Mouse (Mus musculus) left cerebral cortex, adult 2 months (tissue): Measurements from ENCODE around the gene Il16. TPM values are rescaled to one million over a fixed set of nuclear protein-coding genes. Genes with fewer than 3 reads are reported as not detected.

Source experiments
- DNase-seq, 2 experiments: peaks; one replicate each; pipeline ENCODE4 v3.0.0; 2021 to 2022; ENCODE audit warnings: low spot score in 2 of 2, mixed read lengths in 1 of 2; ENCODE audit errors: extremely low spot score in 1 of 2
- H3K27ac ChIP-seq: fragments of 200-600 bp; 2 replicates; pipeline ENCODE4 v1.8.1; 2022
- H3K4me3 ChIP-seq: fragments of 200-600 bp; 2 replicates; pipeline ENCODE4 v1.8.1; 2022
- CTCF ChIP-seq: fragments of 200-600 bp; IDR thresholded peaks from 2 replicates; pipeline ENCODE4 v1.8.1; 2022; ENCODE audit warnings: antibody characterized with exemption, mild to moderate bottlenecking, moderate library complexity
- intact Hi-C: fragments of 180-260 bp; cut with DNase I; formaldehyde crosslinking; loops from one replicate; pipeline ENCODE4 v1.15.1; 2025
- long read RNA-seq, 2 experiments: library from polyadenylated mRNA; stranded (forward); transcript quantifications; one replicate each; pipeline ENCODE4 v2.0.0; 2021; ENCODE audit warnings: borderline mapping rate in 2 of 2
- total RNA-seq, 2 experiments: library from RNA; stranded (reverse); gene quantifications; 2 replicates each; pipeline ENCODE4 v1.2.3; 2021

Il16 gene
- total RNA-seq: 1 to 10 TPM; 2.2 to 2.4 TPM
- long read RNA-seq, experiment 1, partial matches to known transcripts: 0 of 4 reads
- long read RNA-seq, experiment 1, other reads (novel, unspliced or antisense): 2 of 4 reads
- long read RNA-seq, experiment 2, partial matches to known transcripts: 1 of 7 reads
- long read RNA-seq, experiment 2, other reads (novel, unspliced or antisense): 4 of 7 reads

DNA sequence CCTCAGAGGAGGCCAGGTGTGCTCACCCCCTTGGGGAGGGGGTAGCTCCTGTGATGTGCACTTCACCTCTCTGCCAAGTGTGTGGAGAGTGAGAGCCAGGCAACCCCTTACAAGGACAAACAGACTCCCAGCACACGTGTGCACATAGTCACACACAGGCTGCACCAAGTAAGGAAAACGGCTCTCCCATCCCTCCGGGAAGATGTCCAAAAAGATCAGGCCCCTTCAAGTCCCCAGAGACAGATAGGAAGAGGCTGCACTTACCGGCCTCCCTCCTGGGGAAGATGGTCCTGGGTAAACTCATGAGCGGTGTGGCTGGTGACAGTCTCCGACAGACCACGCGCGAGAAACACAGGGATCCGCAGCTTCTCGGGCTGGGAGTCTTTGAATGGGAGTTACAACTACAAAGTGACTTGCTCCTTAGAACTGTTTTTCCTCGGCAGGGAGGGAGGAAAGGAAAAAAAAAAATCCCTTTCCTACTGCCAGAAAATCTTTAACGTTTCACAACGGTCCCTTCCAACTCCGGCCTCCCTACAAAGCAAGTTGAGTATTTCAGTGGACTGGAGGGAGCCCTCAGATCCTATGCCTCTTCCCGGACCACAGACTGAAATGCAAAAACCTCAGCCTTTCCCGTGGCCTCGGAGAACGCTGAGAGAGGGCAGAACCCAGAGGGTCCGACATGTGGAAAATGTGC lies at the start of gene Il16:
TSS of gene Il16 (minus strand) at position 314 of the 694 bp plus-strand sequence.
- no peak for TF ChIP-seq CTCF
- no peak for DNase-seq
- Histone ChIP-seq H3K4me3 (0 out of 2 replicates have a peak within 1 kb of the TSS, but pooled peaks have one; percentile 1), H3K27ac (no peak within 1 kb of the TSS)
- intact Hi-C loops: no loop called here

DNA sequence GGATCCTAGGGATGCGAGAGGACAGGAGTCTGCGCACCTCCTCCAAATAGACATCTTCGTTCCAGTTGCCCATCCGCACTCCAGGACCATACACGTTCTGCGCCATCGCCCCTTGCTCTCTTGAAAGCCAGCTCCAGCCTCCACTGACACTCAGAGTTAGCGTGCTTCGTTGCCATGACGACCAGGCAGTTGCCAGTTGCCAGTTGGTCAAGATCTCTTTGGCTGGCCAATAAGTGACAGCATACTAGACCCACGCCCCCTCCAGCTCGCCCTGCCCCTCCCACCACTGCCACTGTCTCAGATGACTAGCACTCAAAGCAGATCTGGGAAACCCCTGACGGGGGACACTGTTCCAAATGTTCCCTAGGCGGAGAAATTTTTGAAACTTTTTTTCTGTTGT lies 49.2 kb upstream of the Il16 start, which contains the start of gene Cfap161:
TSS of gene Cfap161 (minus strand) at position 176 of the 400 bp plus-strand sequence.
- Histone ChIP-seq H3K27ac (no peak within 1 kb of the TSS), H3K4me3 (no peak within 1 kb of the TSS)
- intact Hi-C loops: no loop called here
- TF ChIP-seq CTCF: no peak
- DNase-seq: no peak

DNA sequence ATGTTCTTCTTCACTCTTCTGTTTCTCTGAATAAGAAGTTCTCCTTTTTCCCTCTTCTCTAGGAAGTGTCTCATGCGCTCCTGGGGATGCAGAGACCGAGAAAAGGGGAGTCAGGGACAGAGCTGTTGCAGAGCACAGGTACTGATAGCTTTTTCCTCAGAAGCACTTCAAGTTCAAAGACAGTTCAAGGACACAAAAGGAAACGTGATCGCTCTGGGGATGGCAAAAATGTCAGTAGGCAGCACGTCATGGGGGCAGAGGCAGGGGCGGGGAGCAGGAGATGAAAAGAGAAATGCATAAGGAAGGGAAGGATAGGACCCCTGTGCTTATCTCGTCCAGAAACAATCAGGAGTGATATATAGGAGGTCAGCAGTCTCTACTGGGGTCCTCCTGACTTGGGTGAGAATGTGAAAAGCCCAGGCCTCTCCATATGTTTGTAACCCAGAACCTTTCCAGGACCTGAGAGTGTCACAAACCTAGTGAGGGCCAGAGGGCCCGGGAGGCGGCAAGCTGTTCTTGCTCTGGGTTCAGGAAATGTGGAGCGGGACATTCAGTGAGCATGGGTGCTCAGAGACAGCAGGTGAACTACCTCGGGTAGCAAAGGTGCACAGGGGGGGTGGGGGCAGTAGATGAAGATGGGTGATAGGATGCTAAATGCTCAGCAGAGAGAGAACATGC lies 48.6 kb upstream of the Il16 start:
- H3K4me3 ChIP-seq: no peak overlapping the region

DNA sequence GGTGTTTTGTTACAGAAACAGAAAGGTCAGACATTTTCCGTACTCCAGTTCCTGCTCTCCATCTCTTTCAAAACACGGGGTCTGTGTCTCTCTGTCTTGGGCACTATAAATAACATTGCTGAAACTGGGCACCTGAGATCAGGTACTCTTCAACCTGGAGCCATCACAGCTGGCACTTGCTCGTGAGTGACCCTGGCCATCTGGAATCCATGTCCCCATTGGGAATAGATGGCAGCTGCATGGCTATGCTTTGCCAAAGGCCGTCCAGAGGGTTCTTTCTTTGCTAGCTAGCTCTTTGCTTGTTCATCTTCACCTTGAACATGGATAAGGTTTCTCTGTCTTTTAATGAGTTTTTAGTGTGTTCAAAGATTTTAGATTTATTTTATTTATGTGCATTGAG lies 35.4 kb upstream of the Il16 start:
- no peak for DNase-seq
- intact Hi-C loops: no loop called here
- Histone ChIP-seq H3K4me3 (no peak overlapping the region), H3K27ac (no peak overlapping the region)
- TF ChIP-seq CTCF: no peak

More for the DNA sequence above, 48.6 kb upstream of the Il16 start:
- no peak overlapping the region for H3K27ac ChIP-seq
- DNase-seq: no peak
- TF ChIP-seq CTCF: no peak
- intact Hi-C loops: no loop called here

- no peak for TF ChIP-seq CTCF
- no peak for DNase-seq
- H3K27ac ChIP-seq: no peak overlapping the region
- no peak overlapping the region for H3K4me3 ChIP-seq
- intact Hi-C loops: no loop called here
Observed at GRCm38 (mm10) chr7:83780026-83780425, 34.5 kb upstream of the Il16 start.

DNA sequence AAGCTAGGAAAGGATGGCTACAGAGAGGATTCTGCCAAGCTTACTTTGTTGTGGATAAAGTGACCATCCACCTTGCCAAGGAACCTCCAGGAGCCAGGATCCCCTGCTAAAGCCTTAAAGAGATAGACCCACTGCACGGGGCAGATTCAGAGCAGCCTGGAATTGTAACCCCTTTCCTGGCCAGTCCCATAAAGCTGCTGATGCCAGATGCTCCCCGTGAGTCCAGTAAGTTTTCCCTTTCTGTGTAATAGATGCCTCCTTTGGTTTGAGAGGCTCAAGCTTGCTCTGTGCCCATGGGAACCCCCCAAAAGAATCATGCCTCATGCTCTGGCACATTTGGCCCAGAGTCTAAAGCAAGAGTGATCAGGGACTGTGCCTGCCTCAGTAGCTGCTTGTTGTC lies 33.5 kb upstream of the Il16 start:
- intact Hi-C loops: loop anchor here (5.0 to 10.0 kb wide), 2 partner anchors 82 to 214 kb away; no protein-coding TSS in a partner anchor
- Histone ChIP-seq H3K27ac (no peak overlapping the region), H3K4me3 (no peak overlapping the region)
- no peak for DNase-seq
- TF ChIP-seq CTCF: no peak

DNA sequence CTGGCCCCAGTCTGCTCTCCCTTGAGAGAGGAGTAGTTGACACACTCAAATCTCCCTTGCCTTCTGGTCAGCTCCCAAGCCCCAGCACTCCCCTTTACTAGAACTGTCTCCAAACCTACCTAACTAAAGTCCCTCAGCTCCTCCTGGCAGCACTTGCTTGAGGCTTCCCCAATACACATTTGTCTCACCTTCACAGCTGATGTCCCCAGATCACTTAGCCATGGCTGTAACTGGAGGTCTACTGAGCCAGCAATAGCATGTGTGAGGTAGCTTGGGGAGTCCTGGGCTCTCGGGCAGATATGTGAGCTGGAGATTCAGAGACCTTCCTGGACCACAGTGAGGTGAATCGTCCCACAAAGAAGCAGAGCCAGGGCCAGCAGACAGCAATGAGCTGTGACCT lies 33.0 kb upstream of the Il16 start:
- DNase-seq: no peak
- no peak overlapping the region for H3K4me3 ChIP-seq
- TF ChIP-seq CTCF: no peak
- no peak overlapping the region for H3K27ac ChIP-seq
- intact Hi-C loops: loop anchor here (5.0 to 10.0 kb wide), 2 partner anchors 81 to 214 kb away; no protein-coding TSS in a partner anchor

DNA sequence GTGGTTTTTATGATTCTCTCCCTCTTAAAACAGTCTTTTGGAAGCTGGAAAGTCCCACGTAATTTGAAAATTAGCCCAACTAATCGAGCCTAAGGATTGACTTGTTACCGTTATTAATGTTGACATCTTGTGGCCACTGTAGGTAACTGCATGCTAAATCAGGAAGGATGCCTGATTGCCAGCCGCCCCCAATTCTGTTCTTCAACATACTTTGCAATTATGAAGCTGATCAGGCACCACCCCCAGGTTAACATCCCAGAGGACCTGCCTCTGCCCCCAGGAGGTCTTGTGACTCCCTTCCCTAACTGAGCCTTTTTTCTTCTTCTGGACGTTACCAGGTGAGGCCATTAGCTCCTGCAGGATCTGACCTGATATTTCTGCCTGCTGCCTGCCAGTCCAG lies 29.2 kb upstream of the Il16 start:
- Histone ChIP-seq H3K4me3 (no peak overlapping the region), H3K27ac (no peak overlapping the region)
- intact Hi-C loops: loop anchor here (2.0 to 10.0 kb wide), 3 partner anchors 77 to 210 kb away; no protein-coding TSS in a partner anchor
- DNase-seq: no peak
- peak; percentile 86 for TF ChIP-seq CTCF

GRCm38 (mm10) chr7:83763674-83764073 lies 18.1 kb upstream of the Il16 start:
- no peak for DNase-seq
- Histone ChIP-seq H3K4me3 (no peak overlapping the region), H3K27ac (no peak overlapping the region)
- intact Hi-C loops: no loop called here
- TF ChIP-seq CTCF: no peak

GRCm38 (mm10) chr7:83762336-83762735 lies 16.8 kb upstream of the Il16 start:
- intact Hi-C loops: no loop called here
- TF ChIP-seq CTCF: no peak
- H3K27ac ChIP-seq: no peak overlapping the region
- DNase-seq: no peak
- no peak overlapping the region for H3K4me3 ChIP-seq

DNA sequence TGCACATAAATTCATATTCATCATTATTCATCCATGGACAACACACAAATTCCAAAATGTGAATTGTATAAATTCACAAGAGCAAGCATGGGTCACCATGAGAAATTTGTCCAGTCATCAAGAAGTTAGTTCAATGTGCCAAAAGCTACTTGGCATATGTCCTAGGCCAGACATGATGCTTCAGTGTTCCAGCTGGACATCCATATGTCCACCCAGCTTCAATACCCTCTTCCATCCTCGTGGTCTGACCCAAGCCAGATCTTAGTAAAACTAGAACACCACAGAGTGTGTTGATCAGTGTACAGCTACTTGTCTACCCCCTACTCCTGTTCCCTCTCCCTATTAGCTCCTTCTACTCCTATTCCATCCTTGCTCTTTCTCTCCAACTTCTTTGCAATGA lies 5.5 kb upstream of the Il16 start:
- DNase-seq: no peak
- Histone ChIP-seq H3K27ac (no peak overlapping the region), H3K4me3 (no peak overlapping the region)
- no peak for TF ChIP-seq CTCF
- intact Hi-C loops: no loop called here

GRCm38 (mm10) chr7:83748405-83748804 lies 2.9 kb upstream of the Il16 start:
- no peak for TF ChIP-seq CTCF
- H3K4me3 ChIP-seq: no peak overlapping the region

More at GRCm38 (mm10) chr7:83748405-83748804, 2.9 kb upstream of the Il16 start:
- H3K27ac ChIP-seq: no peak overlapping the region
- intact Hi-C loops: no loop called here
- DNase-seq: no peak
